Mouse (Mus musculus): ENCODE results near the gene Atf1.

The Atf1 gene

DNA sequence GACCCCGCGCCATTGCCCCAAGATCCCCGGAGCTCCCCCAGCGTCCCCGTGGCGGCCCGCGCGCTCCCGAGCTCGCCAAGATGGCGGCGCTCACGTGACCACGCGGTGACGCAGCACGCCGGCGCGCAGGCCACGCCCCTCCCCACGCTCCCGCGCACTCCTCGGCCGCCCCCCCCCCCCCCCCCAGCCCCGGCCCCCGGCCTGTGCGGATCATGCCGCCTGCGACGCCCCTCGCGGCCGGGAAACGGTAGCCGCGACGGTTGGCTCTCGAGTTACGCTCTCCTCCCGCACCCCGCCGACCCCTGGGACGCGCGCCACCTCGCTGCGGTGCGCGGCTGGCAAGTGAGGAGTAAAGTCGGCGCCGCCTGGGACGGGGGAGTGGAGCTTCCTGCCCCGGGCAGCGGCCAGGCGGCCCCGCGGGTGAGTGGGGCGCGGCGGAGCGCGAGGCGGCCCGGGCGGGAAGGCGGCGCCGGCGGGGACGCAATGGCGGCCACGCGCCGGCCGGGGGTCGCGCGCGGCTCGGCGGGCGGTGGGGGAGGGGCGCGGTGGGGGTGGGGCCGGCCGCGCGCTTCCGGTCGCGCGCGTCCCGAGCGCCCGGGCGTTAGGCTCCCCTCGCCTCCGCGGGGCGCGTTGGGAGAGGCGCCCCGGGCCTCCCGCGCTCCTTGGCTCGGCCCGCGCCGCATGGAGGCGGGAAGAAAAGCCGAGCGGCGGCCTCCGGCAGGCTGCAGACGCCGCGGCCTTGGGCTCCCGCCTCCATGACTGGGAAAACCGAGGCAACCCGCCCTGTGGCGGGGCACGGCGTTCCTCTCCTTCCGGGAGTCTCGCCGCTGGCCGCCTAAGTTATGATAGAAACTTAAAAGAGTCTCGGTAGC is at the start of gene Atf1:
TSS of gene Atf1 (plus strand) at position 157 of the 872 bp plus-strand sequence.
- DNase-seq (ENCODE audit: low spot score in 2 of 2): peak; percentile 85 to 87

DNA sequence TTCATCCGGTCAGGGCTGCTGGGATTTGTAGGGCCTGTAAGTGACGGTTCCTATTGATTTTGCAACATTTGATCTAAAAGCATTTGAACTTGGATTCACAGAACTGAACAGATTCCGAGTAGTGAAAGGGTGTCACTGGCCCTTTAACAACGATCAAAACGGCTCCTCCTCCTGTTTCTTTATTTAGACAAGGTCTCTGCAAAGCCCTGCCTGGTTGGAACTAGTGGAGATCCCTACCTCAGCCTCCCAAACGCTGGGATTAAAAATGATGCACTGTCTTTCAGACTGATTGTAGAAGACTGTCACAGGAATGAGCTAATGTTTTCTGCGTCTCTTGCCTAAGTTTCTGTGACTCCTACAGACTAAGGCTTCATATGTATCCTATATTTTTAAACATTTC is 49.1 kb upstream of the Atf1 start:
- no peak for DNase-seq (ENCODE audit: low spot score in 2 of 2)

DNA sequence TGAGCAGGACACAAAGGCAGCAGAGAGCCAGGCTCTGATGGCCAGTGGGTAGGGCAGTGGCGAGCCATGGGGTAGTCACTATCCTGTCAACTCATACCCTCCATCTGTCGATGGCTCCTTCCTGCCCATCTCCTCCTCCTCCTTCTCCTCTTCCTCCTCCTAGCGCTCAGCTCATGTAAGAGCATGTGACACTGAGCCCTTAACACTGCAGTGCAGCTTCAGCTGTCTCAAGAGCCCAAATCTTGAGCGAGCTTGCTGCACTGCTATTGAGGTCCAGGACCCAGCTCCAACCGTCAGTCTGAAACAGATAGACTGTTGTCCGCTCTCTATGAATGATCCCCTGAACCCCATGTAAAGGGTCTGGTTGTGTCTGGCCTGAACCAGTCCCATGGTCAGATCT is 47.9 kb upstream of the Atf1 start:
- DNase-seq (ENCODE audit: low spot score in 2 of 2): no peak

DNA sequence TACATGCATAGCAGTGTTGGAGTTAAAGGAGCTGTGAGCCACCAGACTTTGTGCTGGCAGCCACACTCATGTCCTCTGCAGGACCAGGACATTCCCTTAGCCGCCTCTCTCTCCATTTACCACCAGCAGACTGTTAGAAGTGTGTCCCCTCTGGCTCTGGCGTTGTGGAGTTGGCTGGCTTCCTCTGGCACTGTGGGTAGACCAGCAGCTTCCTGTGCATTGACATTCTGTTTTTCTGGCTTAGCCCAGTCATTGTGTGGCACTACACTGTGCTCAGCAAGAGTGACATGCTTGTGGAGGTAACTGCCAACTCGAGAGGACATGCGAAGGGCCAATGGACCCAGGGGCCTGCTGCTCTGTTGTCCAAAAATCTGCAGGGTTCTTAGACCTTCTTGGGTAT is 47.4 kb upstream of the Atf1 start:
- DNase-seq (ENCODE audit: low spot score in 2 of 2): no peak

DNA sequence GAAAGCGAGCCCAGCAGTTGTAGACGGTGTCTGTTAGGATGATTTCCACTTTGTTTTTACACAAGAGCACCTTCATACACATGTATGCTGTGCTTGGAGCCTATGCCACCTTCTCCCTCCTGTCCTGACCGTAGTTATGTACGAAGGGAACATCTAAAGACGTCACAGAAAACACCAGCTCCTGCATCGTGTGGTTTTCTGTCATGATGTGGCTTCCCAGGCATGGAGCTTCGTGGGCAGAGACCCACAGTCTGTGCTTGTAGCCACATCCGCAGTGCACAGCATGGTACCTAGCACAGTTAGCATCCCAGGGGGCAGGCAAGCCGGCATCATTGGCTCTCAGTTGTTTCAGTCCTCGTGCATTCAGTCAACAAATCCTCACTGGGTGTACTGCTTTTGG is 45.8 kb upstream of the Atf1 start:
- no peak for DNase-seq (ENCODE audit: low spot score in 2 of 2)

DNA sequence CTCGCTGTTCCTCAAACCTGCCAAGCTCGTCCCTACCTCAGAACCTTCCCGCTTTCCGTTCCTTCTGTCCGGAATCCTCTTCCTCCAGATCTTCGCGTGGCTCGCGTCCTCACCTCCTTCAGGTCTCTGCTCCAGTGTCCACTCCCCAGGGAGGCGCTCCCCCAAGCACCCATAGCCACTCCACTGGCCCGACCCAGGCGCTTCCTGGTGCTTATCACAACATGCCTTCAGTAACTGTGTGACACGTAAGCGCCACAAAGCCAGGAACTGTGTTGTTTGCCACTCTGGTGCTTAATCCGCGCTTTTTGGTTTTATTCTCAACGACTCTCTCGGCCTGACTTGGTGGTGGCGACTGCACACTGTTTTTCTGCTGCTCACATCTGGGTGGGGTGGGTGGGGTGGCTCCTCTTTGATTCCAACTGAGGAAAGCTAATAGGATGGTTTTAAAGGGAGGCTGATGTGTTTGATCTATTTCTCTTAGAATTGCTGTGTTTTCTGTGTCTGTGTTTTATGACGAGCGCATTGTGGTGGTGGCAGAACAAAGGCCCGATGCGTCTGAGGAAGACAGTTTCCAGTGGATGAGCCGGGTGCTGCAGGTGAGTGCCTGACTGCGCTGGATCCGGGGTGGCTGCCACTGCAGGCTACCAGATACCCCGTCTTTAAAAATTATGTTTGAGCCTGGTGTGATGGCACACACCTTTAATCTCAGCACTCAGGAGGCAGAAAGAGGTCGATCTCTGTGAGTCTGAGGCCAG is 44.9 kb upstream of the Atf1 start:
- no peak for DNase-seq (ENCODE audit: low spot score in 2 of 2)

DNA sequence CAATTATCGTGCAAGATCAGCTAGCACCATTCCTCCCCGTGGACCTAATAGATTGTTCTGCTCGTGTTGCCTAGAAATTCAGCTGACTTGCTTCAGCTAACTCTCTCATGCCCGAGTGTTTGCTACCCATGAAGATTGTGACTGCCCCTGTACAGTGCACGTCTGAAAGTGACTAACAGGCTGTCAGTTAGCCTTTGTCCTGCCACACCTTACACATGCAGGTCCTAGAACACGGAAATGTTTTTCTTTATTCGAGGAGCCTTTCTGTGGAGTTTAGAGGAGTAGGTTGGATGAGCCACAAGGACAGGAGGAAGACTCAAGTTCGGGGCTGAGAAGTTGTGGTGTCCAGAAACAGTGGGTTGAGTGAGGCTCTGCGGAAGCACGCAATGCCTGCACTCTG is 44.1 kb upstream of the Atf1 start:
- no peak for DNase-seq (ENCODE audit: low spot score in 2 of 2)

DNA sequence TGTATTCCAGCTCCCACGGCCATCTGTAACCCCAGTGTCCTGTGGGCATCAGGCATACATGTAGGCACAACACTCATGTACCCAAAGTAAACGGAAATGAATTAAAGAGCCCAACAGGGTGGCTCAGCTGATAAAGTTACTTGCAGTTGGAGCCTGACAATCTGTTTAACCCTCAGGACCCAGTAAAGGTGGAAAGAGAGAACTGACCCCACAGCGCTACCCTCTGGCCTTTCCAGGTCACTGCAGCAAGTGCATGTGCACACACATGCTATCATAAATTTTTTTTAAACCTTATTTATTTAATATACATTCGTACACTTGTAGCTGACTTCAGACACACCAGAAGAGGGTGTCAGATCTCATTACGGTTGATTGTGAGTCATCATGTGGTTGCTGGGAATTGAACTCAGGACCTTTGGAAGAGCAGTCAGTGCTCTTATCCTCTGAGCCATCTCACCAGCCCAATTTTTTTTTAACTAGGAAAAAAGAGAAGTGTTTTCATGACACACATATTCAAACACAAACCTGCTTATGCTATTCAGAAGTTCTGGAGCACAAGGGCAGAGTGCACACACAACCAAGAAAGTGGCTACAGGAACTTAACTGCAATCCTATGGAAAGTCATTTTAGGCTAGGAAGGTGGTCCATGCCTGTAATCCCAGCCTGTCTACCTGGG is 42.7 kb upstream of the Atf1 start:
- no peak for DNase-seq (ENCODE audit: low spot score in 2 of 2)

DNA sequence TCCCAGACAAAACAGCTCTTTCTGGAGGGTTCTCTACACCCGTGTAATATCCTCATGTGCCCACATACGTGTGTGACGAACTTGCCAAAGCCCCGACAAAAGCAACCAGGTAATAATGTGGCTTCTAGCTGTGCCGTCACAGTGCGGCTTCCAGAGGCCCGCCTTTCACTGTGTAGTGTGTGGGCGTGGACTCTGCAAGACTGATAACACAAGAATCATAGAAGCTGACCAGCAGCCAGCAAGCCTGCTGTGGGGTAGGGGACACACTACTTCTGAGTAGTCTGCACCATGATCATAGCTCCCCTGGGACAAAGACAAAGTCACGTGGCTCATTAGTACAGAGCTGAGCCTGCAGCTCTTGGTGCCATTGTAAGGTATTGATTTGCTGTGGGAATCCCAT is 41.4 kb upstream of the Atf1 start:
- no peak for DNase-seq (ENCODE audit: low spot score in 2 of 2)

DNA sequence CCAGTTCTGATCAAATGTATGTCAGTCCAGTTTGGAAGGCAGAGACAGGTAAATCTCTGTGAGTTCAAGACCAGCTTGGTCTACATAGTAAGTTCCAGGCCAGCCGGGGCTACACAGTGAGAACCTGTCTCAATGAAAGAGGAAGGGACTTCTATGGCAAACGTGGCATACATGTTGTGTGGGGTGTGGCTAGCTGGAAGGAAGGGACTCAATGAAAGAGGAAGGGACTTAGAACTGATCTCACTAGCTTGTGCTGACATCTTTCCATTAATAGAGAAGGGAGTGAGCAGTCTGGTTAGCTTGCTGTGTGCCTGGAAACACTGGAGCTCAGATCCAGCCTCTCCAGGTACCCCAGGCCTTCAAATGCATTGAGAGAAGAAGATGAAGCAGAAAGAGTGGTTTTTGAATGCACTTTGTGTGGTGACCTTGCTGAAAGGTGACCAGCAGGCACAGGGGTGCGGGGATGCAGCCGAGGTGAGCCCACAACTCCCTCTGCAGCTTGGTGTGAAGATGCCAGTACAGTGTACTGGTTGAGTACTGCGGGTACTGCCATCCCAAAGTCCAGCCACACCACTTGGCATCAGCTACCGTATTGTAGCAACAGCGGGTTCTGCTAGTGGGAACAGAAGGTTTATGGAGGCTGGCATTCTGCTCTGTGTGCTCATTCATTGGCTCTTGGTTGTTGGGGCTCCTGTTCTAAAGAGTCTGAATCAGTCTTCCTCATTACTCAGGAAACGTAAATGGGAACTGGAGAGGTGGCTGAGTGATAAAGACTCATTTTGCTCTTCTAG is 40.5 kb upstream of the Atf1 start:
- DNase-seq (ENCODE audit: low spot score in 2 of 2): no peak

DNA sequence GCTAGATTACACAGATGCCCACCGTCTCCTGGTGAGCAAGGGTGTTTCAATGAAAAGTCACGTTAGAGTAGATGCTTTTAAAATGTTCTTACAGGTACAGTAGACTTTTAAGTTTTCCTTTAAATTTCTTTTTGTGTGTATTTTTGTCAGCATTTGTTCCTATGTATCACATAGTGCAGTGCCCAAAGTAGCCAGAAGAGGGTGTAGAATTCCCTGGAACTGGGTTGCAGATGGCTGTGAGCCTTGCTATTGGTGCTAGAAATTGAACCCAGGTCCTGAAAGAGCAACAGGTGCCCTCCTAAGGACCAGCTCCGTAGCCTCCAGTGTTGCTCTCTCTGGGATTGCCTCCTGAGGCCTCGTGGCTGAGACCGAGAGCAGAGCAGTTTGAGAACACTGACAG is 39.1 kb upstream of the Atf1 start:
- DNase-seq (ENCODE audit: low spot score in 2 of 2): no peak

DNA sequence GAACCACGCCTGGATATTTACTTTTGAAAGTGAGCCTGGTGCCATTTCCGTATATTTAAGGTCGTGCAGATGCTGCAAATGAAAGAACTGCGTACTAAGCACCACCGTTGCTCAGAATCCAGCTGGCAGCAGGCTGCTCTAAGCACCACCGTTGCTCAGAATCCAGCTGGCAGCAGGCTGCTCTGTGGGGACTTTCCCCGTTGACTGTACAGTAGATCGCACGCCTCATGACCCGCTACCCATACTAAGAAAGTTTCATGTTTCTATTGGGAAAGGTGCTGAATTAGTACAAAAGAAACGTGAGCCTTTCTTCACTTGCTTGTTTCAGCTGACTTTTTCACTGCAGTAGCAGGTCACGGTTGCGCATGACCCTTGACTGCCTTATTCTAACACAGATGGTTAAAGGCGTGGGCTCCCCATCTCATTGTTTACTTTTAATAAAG is 38.6 kb upstream of the Atf1 start:
- no peak for DNase-seq (ENCODE audit: low spot score in 2 of 2)

DNA sequence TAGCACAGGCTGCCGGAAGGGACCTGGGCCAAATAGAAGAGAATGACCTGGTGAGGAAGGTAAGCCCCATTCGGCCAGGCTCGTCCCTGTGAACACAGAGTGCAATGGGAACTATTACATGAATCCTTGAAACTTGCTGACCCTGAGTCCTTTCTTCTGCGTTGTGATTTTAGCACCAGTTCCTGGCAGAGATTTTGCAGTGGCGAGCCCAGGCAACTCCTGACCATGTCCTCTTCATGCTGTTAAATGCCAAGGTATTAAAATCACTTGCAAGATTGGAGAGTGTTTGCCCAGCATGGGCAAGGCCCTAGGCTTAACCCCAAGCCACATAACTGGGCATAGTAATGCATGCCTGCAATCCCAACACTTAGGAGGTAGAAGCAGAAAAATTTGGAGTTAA is 37.5 kb upstream of the Atf1 start:
- no peak for DNase-seq (ENCODE audit: low spot score in 2 of 2)

DNA sequence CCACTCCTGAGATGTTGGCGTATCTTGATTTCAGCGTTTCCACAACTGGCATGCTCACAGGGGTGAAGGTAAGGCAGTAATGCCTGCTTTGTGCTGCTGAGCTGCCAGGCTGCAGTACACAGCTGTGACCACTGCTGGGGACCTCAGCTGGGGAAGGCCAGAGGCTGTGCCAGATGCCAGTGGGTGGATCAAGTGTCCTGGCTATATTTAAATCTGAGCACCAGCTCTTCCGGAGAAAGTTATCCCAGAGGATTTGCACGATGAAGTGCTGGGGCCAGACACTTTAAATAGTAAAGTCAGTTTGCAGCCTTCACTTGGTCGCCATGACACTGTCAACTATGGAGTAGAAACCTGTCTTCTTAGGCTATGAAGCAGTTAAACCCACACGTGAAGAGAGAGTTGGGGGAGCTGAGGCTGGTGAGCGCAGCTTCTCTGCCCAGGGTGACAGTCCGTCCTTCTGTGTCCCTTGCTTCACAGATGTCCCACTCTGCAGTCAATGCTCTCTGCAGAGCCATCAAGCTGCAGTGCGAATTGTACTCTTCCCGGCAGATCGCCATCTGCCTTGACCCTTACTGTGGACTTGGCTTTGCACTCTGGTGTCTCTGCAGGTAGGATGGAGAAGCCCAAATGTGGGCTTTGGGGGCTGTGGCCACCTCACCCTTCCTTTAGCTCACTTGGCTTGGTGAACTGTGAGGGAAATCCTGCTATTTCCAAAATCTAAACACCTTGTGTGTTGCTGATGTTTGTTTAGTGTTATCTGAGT is 28.5 kb upstream of the Atf1 start:
- DNase-seq (ENCODE audit: low spot score in 2 of 2): no peak

DNA sequence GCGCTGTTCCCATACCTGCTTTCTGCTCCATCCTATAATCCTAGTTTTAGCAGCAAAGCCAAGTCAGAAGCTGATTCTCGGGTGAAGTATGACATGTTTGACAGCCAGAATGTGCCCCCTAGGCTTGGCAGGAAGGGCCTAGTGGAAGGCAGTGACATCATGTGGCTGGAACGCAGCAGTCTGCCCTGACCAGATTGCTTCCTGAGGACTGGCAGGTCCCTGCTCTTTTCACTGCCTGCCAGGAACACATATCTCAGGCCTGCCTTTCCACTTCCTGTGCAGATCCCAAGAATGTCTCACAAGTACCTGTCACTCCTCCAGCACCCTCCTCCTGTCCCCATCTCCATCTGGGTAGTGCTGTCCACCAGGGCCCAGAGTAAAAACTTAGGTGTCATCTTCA is 27.8 kb upstream of the Atf1 start:
- DNase-seq (ENCODE audit: low spot score in 2 of 2): no peak

DNA sequence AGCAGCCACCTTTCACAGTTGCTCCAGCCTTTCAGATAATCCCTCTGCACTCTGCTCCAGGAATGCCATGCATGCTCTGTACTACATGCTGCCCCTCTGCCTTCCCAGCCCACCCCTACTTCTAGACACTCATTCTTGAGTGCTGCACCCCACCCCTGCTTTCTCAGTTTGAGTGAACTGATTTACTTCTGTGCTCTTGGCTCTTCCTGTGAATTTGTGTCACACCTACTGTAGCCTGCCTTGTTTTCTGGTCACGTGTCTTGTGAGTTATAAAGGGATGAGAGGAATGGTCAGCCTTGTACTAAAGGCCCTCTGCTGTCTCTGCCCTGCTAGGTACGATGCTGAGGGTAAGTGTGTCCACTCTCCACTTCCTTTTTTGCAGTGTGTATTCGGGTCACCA is 25.8 kb upstream of the Atf1 start:
- DNase-seq (ENCODE audit: low spot score in 2 of 2): no peak

DNA sequence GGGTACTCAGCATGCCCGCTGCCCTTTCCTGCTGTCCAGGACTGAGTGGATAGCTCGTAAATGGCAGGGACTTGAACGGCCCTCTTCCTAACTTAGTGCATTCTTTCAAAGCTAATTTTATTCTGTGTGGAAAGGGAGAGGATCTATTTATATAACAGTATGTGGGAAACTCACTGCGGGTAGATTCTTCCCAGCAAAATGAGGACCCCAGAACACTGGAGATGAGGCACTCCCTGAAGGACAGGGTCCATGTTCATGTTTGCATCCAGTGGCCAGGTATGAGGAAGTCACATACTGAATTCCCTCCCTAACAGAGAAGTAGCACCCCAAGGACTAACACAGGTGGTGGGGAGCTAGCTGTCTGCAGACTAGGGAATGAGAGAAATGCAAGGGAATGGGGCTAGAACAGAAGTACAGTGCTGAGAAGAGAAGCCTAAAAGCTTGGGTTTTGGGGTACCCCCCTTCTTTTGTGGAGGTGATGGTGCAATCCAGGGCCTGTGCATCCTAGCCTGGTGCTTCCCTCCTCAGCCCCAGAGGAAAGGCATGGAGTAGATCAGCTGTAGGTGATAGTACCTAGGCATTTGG is 25.1 kb upstream of the Atf1 start:
- DNase-seq (ENCODE audit: low spot score in 2 of 2): no peak

DNA sequence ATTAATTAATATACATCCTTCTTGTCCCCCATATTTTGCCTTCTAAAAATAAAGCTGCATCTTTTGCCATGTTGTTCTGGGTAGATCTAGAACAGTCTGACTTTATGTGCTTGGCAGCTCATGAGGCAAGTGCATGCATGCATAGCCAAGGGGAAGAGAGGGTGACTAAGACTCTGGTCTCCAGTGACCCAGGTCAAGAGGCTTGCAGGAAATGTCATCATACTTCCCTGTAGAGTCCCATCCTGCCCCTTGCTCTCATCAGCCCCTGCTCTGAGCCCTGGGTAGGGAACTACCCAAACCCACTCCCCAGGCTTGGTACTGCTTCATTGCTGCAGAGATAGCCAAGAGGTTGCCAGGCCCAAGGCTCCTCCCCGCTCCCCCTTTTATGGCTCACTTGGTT is 23.0 kb upstream of the Atf1 start:
- DNase-seq (ENCODE audit: low spot score in 2 of 2): peak in 1 of 2 experiments; percentile 6

DNA sequence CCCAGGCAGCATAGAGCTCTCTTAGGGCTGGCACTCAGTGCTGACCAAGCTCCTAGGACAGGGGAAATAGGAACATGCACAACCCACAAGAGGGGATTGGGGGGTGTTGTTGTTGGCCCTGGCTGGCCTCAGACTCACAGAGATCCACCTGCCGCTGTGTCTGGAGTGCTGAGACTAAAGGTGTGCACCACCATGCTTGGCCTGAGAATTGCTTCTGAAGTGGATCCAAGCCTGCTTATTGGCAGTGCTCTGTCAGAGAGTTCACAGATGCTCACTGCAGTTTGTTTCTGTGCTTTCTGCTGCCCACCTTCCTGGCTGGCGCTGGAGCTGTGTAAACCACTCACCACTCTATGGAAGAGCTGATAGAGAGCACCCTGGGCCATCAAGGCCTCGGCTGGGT is 17.6 kb upstream of the Atf1 start:
- no peak for DNase-seq (ENCODE audit: low spot score in 2 of 2)

DNA sequence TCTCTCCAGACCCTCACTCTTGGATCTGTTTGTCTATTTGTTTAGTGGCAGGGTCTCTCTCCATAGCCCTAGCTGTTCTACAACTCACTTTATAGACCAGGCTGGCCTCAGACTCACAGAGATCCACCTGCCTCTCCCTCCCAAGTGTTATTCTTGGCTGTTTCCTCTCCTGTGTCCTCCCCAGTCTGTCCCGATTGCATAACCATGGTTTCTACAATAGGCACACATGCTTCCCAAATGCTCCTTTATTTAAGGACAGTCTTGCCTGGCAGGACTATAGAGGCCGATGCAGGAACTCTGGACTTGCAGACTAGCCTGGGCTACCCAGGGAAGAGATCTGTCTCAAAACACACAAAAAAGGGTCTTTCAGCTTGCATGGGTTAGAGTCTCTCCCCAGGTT is 14.3 kb upstream of the Atf1 start:
- no peak for DNase-seq (ENCODE audit: low spot score in 2 of 2)

DNA sequence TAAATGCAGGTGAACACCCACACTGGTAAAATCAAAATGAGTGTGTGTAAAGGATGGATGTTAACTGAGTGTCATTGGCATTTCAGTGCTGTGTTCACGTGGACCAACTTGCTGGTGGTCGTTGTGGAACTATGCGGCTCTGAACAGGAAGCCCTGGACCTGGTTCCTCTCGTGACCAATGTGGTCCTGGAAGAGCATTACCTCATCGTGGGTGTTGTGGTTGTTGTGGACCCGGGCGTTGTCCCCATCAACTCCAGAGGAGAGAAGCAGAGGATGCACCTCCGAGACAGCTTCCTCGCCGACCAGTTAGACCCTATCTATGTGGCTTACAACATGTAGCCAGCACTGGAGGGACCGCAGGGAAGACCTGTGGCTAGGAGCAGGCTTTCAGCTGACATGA is 12.5 kb upstream of the Atf1 start:
- no peak for DNase-seq (ENCODE audit: low spot score in 2 of 2)
